Mouse (Mus musculus): Measurements from ENCODE around the gene Emc9.

The Emc9 gene

GRCm38 (mm10) chr14:55558740-55559448, 26.2 kb downstream of the Emc9 start:
- no peak for DNase-seq

- peak; percentile 42 for DNase-seq
These were observed 27.5 kb downstream of the Emc9 start for GRCm38 (mm10) chr14:55557587-55557986.

- DNase-seq, result peak; percentile 89
These were observed 28.1 kb downstream of the Emc9 start for GRCm38 (mm10) chr14:55557003-55557402.

GRCm38 (mm10) chr14:55555788-55556187, 29.3 kb downstream of the Emc9 start:
- no peak for DNase-seq

GRCm38 (mm10) chr14:55554635-55555034, 30.5 kb downstream of the Emc9 start:
- DNase-seq, result no peak

- no peak for DNase-seq
These were observed 33.3 kb downstream of the Emc9 start for GRCm38 (mm10) chr14:55551794-55552193.

GRCm38 (mm10) chr14:55551347-55551746, 33.8 kb downstream of the Emc9 start:
- no peak for DNase-seq

- DNase-seq, result no peak
These were observed 34.9 kb downstream of the Emc9 start for GRCm38 (mm10) chr14:55550191-55550590.

- DNase-seq, result no peak
These were observed 40.8 kb downstream of the Emc9 start for GRCm38 (mm10) chr14:55544334-55544733.

GRCm38 (mm10) chr14:55542268-55542667, 42.8 kb downstream of the Emc9 start:
- DNase-seq, result no peak

- peak; percentile 57 for DNase-seq
These were observed 44.2 kb downstream of the Emc9 start for GRCm38 (mm10) chr14:55540787-55541321.

GRCm38 (mm10) chr14:55540067-55540786, 44.9 kb downstream of the Emc9 start, which contains the start of gene Pck2:
Pck2 (plus strand) TSS chr14:55540266.
- DNase-seq, result peak; percentile 92

- peak; percentile 20 for DNase-seq
These were observed 48.9 kb downstream of the Emc9 start for GRCm38 (mm10) chr14:55536116-55536745.
